Mouse (Mus musculus): ENCODE data around the gene Btf3.

- TF ChIP-seq CTCF (IDR thresholded peaks at IDR 0.05; ENCODE audit: extremely low read depth, insufficient read length, insufficient replicate concordance, low read depth, low read length) (no peak), POLR2A (IDR thresholded peaks at IDR 0.05; ENCODE audit: low read depth, low read length) (no peak)
Measured at GRCm38 (mm10) chr13:98274023-98274422, 42.8 kb downstream of the Btf3 start.

All from small intestine, adult 2 months (tissue).